Mouse (Mus musculus) E14TG2a.4 (cell line): Measurements from ENCODE around the gene Rasgrf2.

ENCODE experiments used
- CTCF ChIP-seq: conservative IDR thresholded peaks from 2 replicates; pipeline ENCODE4 v1.5.1; 2014; ENCODE audit warnings: low read length
- POU5F1 ChIP-seq: IDR thresholded peaks from 2 replicates; pipeline ENCODE4 v1.6.1; 2014; ENCODE audit warnings: low read length, borderline replicate concordance

GRCm38 (mm10) chr13:92125902-92126301 is 5.6 kb downstream of the Rasgrf2 start:
- no peak for TF ChIP-seq CTCF
- TF ChIP-seq POU5F1, result no peak
